Mouse (Mus musculus) midbrain, postnatal 0 days (tissue): Measurements from ENCODE around the gene Atg16l1. TPM values are rescaled to one million over a fixed set of nuclear protein-coding genes. Genes with fewer than 3 reads are reported as not detected.
A peak's percentile ranks its signal among the peaks of the same experiment; 100 is the strongest.
"Not testable (repeated sequence)": the region's sequence is repeated elsewhere in the genome, so short reads cannot be mapped to it uniquely, and the experiment has no call there.

Experiments used
- ATAC-seq: fragments of 200-750 bp; cut with Nextera tagmentation; 2 replicates; pipeline ENCODE4 v1.8.0; 2017; ENCODE audit warnings: moderate number of reproducible peaks, mild to moderate bottlenecking, moderate TSS enrichment, moderate library complexity; ENCODE audit not compliant: low FRiP score
- DNase-seq: peaks from one replicate; pipeline ENCODE4 v3.0.0-alpha.2; 2015; ENCODE audit warnings: low spot score
- H3K27ac ChIP-seq: fragments of 300-500 bp; sonication (generic); 2 replicates; pipeline ENCODE4 v1.5.1; 2014; ENCODE audit warnings: low read depth, mild to moderate bottlenecking, low read length, mixed read lengths
- H3K27me3 ChIP-seq: fragments of 300-500 bp; sonication (generic); 2 replicates; pipeline ENCODE4 v1.6.1; 2014; ENCODE audit warnings: low read length, control low read depth, mixed read lengths; ENCODE audit not compliant: insufficient read depth
- H3K36me3 ChIP-seq: fragments of 300-500 bp; sonication (generic); 2 replicates; pipeline ENCODE4 v1.6.1; 2014; ENCODE audit warnings: low read length, control low read depth, mixed read lengths; ENCODE audit not compliant: insufficient read depth
- H3K4me1 ChIP-seq: fragments of 300-500 bp; sonication (generic); 2 replicates; pipeline ENCODE4 v1.6.1; 2014; ENCODE audit warnings: mild to moderate bottlenecking, control low read depth, antibody characterized with exemption, low read length, mixed read lengths; ENCODE audit not compliant: insufficient read depth
- H3K4me2 ChIP-seq: fragments of 300-500 bp; sonication (generic); 2 replicates; pipeline ENCODE4 v1.6.1; 2014; ENCODE audit warnings: low read depth, mild to moderate bottlenecking, low read length, mixed read lengths; ENCODE audit not compliant: poor library complexity, severe bottlenecking
- H3K4me3 ChIP-seq: fragments of 300-500 bp; sonication (generic); 2 replicates; pipeline ENCODE4 v1.5.1; 2014; ENCODE audit warnings: low read depth, mild to moderate bottlenecking, low read length, moderate library complexity
- H3K9ac ChIP-seq: fragments of 300-500 bp; sonication (generic); replicated peaks from 2 replicates; pipeline ENCODE4 v1.6.1; 2014; ENCODE audit warnings: mild to moderate bottlenecking, low read length, moderate library complexity, mixed read lengths; ENCODE audit not compliant: poor library complexity, severe bottlenecking
- H3K9me3 ChIP-seq: fragments of 300-500 bp; sonication (generic); 2 replicates; pipeline ENCODE4 v1.6.1; 2016; ENCODE audit warnings: low read length, control low read depth
- CTCF ChIP-seq: IDR thresholded peaks from 2 replicates; pipeline ENCODE4 v1.5.1; 2016; ENCODE audit warnings: antibody characterized with exemption, mild to moderate bottlenecking
- WGBS: fragments of 180-500 bp; shearing (Covaris S2); extraction: QIAGEN DNeasy Blood & Tissue Kit; methylation state at CpG from one replicate; pipeline ENCODE4 v1.1.7; 2014; 5-methylcytosine and 5-hydroxymethylcytosine counted together
- polyA plus RNA-seq: library from polyadenylated mRNA; unstranded; fragments of >200 nt; fragmentation: Nextera tagmentation; extraction: Ambion mirVana; gene quantifications from 2 replicates; pipeline ENCODE4 v1.2.1, GENCODE M21; 2015
- total RNA-seq: library from RNA; depleted of rRNA; stranded (reverse); fragments of >200 nt; gene quantifications from 2 replicates; pipeline ENCODE4 v1.2.3, GENCODE M21; 2014

The Atg16l1 gene
- total and polyA plus RNA-seq, 2 experiments from 2014 or later = 65.4 to 69.5 TPM

GRCm38 (mm10) chr1:87826474-87826873, 70.8 kb downstream of the Atg16l1 start:
- DNase-seq (no peak), ATAC-seq (no peak)
- Histone ChIP-seq H3K36me3 (no peaks in the 10 kb centered on the region), H3K27me3 (no peaks in the 10 kb centered on the region), H3K4me2 (no peak overlapping the region), H3K4me1 (no peaks in the 10 kb centered on the region), H3K4me3 (no peak overlapping the region), H3K9me3 (no peaks in the 10 kb centered on the region), H3K27ac (no peak overlapping the region), H3K9ac (no peak overlapping the region)
- no peak for TF ChIP-seq CTCF
- 58% methylated on average over 2 of the region's 2 CpGs for WGBS

GRCm38 (mm10) chr1:87827476-87827875, 71.8 kb downstream of the Atg16l1 start:
- not testable (repeated sequence) for H3K4me3 ChIP-seq, H3K36me3 ChIP-seq, DNase-seq, H3K4me2 ChIP-seq, ATAC-seq, H3K9me3 ChIP-seq, H3K4me1 ChIP-seq, H3K9ac ChIP-seq, H3K27me3 ChIP-seq, H3K27ac ChIP-seq
- WGBS = 93% methylated on average over 1 of the region's 1 CpGs

GRCm38 (mm10) chr1:87828185-87828584, 72.5 kb downstream of the Atg16l1 start:
- Histone ChIP-seq H3K4me3 (no peak overlapping the region), H3K36me3 (no peaks in the 10 kb centered on the region), H3K4me2 (no peak overlapping the region), H3K27ac (no peak overlapping the region), H3K27me3 (no peaks in the 10 kb centered on the region), H3K9ac (no peak overlapping the region), H3K9me3 (no peaks in the 10 kb centered on the region), H3K4me1 (no peaks in the 10 kb centered on the region)
- 75% methylated on average over 9 of the region's 9 CpGs for WGBS
- ATAC-seq (no peak), DNase-seq (no peak)
- no peak for TF ChIP-seq CTCF

GRCm38 (mm10) chr1:87828926-87829580, 73.4 kb downstream of the Atg16l1 start:
- DNase-seq (no peak), ATAC-seq (no peak)
- H3K27me3 ChIP-seq = no peaks in the 10 kb centered on the region
- 37% methylated on average over 7 of the region's 7 CpGs for WGBS
- no peaks in the 10 kb centered on the region for H3K9me3 ChIP-seq
- H3K4me1 ChIP-seq = no peaks in the 10 kb centered on the region
- no peak for TF ChIP-seq CTCF
- no peak overlapping the region for H3K4me2 ChIP-seq
- no peak overlapping the region for H3K9ac ChIP-seq
- H3K27ac ChIP-seq = 0 out of 2 replicates have a peak overlapping the region, but pooled peaks have one; percentile 6
- H3K36me3 ChIP-seq = no peaks in the 10 kb centered on the region
- no peak overlapping the region for H3K4me3 ChIP-seq

- no peak for TF ChIP-seq CTCF
- Histone ChIP-seq H3K4me2 (no peak overlapping the region), H3K4me3 (no peak overlapping the region), H3K9ac (no peak overlapping the region), H3K9me3 (no peaks in the 10 kb centered on the region), H3K27ac (0 out of 2 replicates have a peak overlapping the region, but pooled peaks have one; percentile 6), H3K4me1 (no peaks in the 10 kb centered on the region), H3K36me3 (no peaks in the 10 kb centered on the region), H3K27me3 (no peaks in the 10 kb centered on the region)
- whole genome bisulfite sequencing = 56% methylated on average over 6 of the region's 6 CpGs
- no peak for DNase-seq
- no peak for ATAC-seq
These were observed 74.0 kb downstream of the Atg16l1 start for GRCm38 (mm10) chr1:87829621-87830211.

GRCm38 (mm10) chr1:87836453-87836852, 80.8 kb downstream of the Atg16l1 start:
- Histone ChIP-seq H3K9ac (no peak overlapping the region), H3K4me2 (no peak overlapping the region), H3K4me1 (no peaks in the 10 kb centered on the region), H3K27ac (no peak overlapping the region), H3K4me3 (no peak overlapping the region), H3K9me3 (no peaks in the 10 kb centered on the region), H3K36me3 (no peaks in the 10 kb centered on the region), H3K27me3 (no peaks in the 10 kb centered on the region)
- WGBS = 79% methylated on average over 1 of the region's 1 CpGs
- DNase-seq (no peak), ATAC-seq (no peak)
- no peak for TF ChIP-seq CTCF
